ENCODE assay signal across 8 mouse cellular contexts in the genomic region with DNA sequence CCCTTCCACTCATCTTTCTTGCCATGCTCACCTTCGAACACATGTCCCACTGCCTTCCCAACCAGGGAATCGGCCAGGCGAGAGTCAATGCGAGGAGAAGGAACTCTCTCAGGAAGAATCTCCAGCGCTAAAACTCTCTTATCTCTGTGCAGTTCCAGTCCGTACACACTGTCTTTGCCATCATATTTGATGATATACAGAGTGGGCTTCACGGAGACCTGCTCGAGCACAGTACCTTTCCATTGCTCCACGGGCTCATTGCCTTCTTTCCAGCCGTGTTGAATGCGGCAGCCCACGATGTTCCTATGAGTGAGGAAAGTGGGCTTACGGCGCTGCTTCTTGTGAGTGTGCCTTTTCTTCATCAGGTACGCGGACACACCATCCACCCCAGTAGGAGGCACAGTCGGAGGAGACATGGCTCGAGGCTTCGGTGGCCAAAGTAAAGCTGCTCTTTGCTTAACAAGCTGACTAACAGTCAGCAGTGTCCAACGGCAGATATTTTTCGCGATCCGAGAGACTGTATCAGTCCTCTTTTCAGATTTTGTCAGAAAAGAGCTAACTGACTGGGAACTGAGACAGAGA. TPM values are rescaled to one million over a fixed set of nuclear protein-coding genes. Genes with fewer than 3 reads are reported as not detected.
DNase-seq lines count a peak whose midpoint lies in the region; ATAC-seq and TF ChIP-seq lines count a peak whose summit lies in the region.

No protein-coding gene starts in this region.

- peak overlapping the region; percentile 72 for H3K9ac ChIP-seq in heart, embryonic 14.5 days (ENCODE audit: low read length)
- H3K9ac ChIP-seq in limb, embryonic 11.5 days (ENCODE audit: low read length): peak overlapping the region; percentile 67
- H3K9ac ChIP-seq in midbrain, postnatal 0 days (replicated peaks; ENCODE audit: low read length, poor library complexity, severe bottlenecking): peak overlapping the region; percentile 54

- peaks cover 14% of the 10 kb centered on the region for H3K4me1 ChIP-seq in erythroblast, embryonic 14.5 days (ENCODE audit: control insufficient read depth)
- no peaks in the 10 kb centered on the region for H3K4me1 ChIP-seq in heart, embryonic 14.5 days (ENCODE audit: control insufficient read depth in 2 of 2, insufficient read depth in 2 of 2, low read length in 2 of 2)
- H3K4me1 ChIP-seq in limb, embryonic 11.5 days (ENCODE audit: control insufficient read depth, insufficient read depth, low read length): no peaks in the 10 kb centered on the region
- H3K4me1 ChIP-seq in midbrain, postnatal 0 days (ENCODE audit: insufficient read depth, low read length): no peaks in the 10 kb centered on the region

- H3K36me3 ChIP-seq in erythroblast, embryonic 14.5 days (ENCODE audit: control insufficient read depth): no peaks in the 10 kb centered on the region
- no peaks in the 10 kb centered on the region for H3K36me3 ChIP-seq in heart, embryonic 14.5 days (ENCODE audit: control insufficient read depth, insufficient read depth, low read length)
- no peaks in the 10 kb centered on the region for H3K36me3 ChIP-seq in limb, embryonic 11.5 days (ENCODE audit: control insufficient read depth, insufficient read depth, low read length)
- H3K36me3 ChIP-seq in midbrain, postnatal 0 days (ENCODE audit: insufficient read depth, low read length): no peaks in the 10 kb centered on the region

- peak overlapping the region; percentile 90 to 96 for H3K27ac ChIP-seq in heart, embryonic 14.5 days (replicated peaks in 1 of 2; ENCODE audit: control insufficient read depth in 1 of 2, insufficient read depth in 1 of 2, low read depth in 2 of 2, low read length in 2 of 2)
- no peak overlapping the region for H3K27ac ChIP-seq in limb, embryonic 11.5 days (replicated peaks; ENCODE audit: low read depth, low read length)
- peak overlapping the region; percentile 77 for H3K27ac ChIP-seq in midbrain, postnatal 0 days (ENCODE audit: low read depth, low read length)

- DNase-seq in urinary bladder, postnatal 14 days (ENCODE audit: low spot score): peak; percentile 11
- no peak for DNase-seq in urinary bladder, adult 2 months (ENCODE audit: low spot score)
- peak; percentile 36 for DNase-seq in limb, embryonic 11.5 days (ENCODE audit: low spot score)
- DNase-seq in midbrain, postnatal 0 days (ENCODE audit: low spot score): peak; percentile 14
- no peak for DNase-seq in spleen, postnatal 14 days (ENCODE audit: low spot score in 2 of 2)

- peaks cover 25% of the 10 kb centered on the region for H3K27me3 ChIP-seq in erythroblast, embryonic 14.5 days (ENCODE audit: control insufficient read depth)
- no peaks in the 10 kb centered on the region for H3K27me3 ChIP-seq in heart, embryonic 14.5 days (ENCODE audit: control insufficient read depth, insufficient read depth, low read length)
- H3K27me3 ChIP-seq in limb, embryonic 11.5 days (ENCODE audit: control insufficient read depth, insufficient read depth, low read length): peaks cover 4% of the 10 kb centered on the region; the same call in 1 of the 2 replicates
- H3K27me3 ChIP-seq in midbrain, postnatal 0 days (ENCODE audit: insufficient read depth, low read length): no peaks in the 10 kb centered on the region

- WGBS in heart, embryonic 14.5 days: 22% methylated on average over 23 of the region's 23 CpGs
- WGBS in limb, embryonic 11.5 days: 21% methylated on average over 23 of the region's 23 CpGs
- WGBS in midbrain, postnatal 0 days: 18% methylated on average over 23 of the region's 23 CpGs

- peak overlapping the region; percentile 64 for H3K4me2 ChIP-seq in heart, embryonic 14.5 days (ENCODE audit: low read length)
- peak overlapping the region; percentile 56 for H3K4me2 ChIP-seq in limb, embryonic 11.5 days (ENCODE audit: low read depth, severe bottlenecking)
- peak overlapping the region; percentile 56 for H3K4me2 ChIP-seq in midbrain, postnatal 0 days (ENCODE audit: low read depth, low read length, poor library complexity, severe bottlenecking)

- ATAC-seq in erythroblast, adult 5-6 weeks (replicated peaks; ENCODE audit: low FRiP score, poor library complexity, severe bottlenecking): no peak
- 0 out of 2 replicates have a peak, but pooled peaks have one; percentile 39 for ATAC-seq in heart, embryonic 14.5 days (ENCODE audit: insufficient number of reproducible peaks, insufficient read depth, low FRiP score, low read depth)
- 0 out of 2 replicates have a peak, but pooled peaks have one; percentile 45 for ATAC-seq in limb, embryonic 11.5 days (ENCODE audit: insufficient number of reproducible peaks, low FRiP score, low TSS enrichment, low read depth)
- peak; percentile 59 for ATAC-seq in midbrain, postnatal 0 days (ENCODE audit: low FRiP score)

- peaks cover 3% of the 10 kb centered on the region; the same call in 1 of the 2 replicates for H3K9me3 ChIP-seq in erythroblast, embryonic 14.5 days (ENCODE audit: control insufficient read depth, low read length)
- H3K9me3 ChIP-seq in heart, embryonic 14.5 days (ENCODE audit: control insufficient read depth, low read length): no peaks in the 10 kb centered on the region
- no peaks in the 10 kb centered on the region for H3K9me3 ChIP-seq in limb, embryonic 11.5 days (ENCODE audit: control insufficient read depth, low read length)
- no peaks in the 10 kb centered on the region for H3K9me3 ChIP-seq in midbrain, postnatal 0 days (ENCODE audit: low read length)

- TF ChIP-seq CTCF in midbrain, postnatal 0 days (IDR thresholded peaks at IDR 0.05): no peak

- peak overlapping the region; percentile 71 for H3K4me3 ChIP-seq in erythroblast, embryonic 14.5 days (replicated peaks)
- peak overlapping the region; percentile 58 to 66 for H3K4me3 ChIP-seq in heart, embryonic 14.5 days (ENCODE audit: control insufficient read depth in 1 of 2, insufficient read depth in 1 of 2, low read depth in 1 of 2, low read length in 2 of 2)
- peak overlapping the region; percentile 46 for H3K4me3 ChIP-seq in limb, embryonic 11.5 days (ENCODE audit: low read depth, low read length)
- peak overlapping the region; percentile 46 for H3K4me3 ChIP-seq in midbrain, postnatal 0 days (ENCODE audit: low read depth, low read length)

RNA-seq across cellular contexts. Expression of a gene that starts 0.6 kb away (rescaled TPM):
- polyA plus RNA-seq in erythroblast, embryonic 14.5 days (2012): not detected in 2 replicates
- not detected in 2 replicates for total RNA-seq in erythroblast, adult 5-6 weeks (2015; ENCODE audit: low replicate concordance)
- total RNA-seq in erythroblast, adult 5-6 weeks (2017; ENCODE audit: low replicate concordance): 0.17 TPM in 1 of 2 replicates, not detected in the other
- 4.6 TPM in 2 replicates for polyA plus RNA-seq in urinary bladder, adult 2 months (2012; rRNA removed)
- polyA plus RNA-seq in heart, embryonic 14.5 days (2014; fragmentation: Nextera tagmentation; extraction: Ambion mirVana): 4.2 and 4.9 TPM in 2 replicates
- polyA plus RNA-seq in limb, embryonic 11.5 days (2014; fragmentation: Nextera tagmentation; extraction: Ambion mirVana): 7.3 and 8.8 TPM in 2 replicates
- 3.7 and 5.5 TPM in 2 replicates for total RNA-seq in midbrain, postnatal 0 days (2014; rRNA removed)
- polyA plus RNA-seq in midbrain, postnatal 0 days (2015; fragmentation: Nextera tagmentation; extraction: Ambion mirVana): 2.7 and 3.0 TPM in 2 replicates

Comparison
In these comparisons a context has a peak if more than half of its experiments do, and no peak if none do; other contexts are left out.
1. DNase-seq: peak in urinary bladder, postnatal 14 days (single experiment), limb, embryonic 11.5 days (single experiment) and midbrain, postnatal 0 days (single experiment); none in urinary bladder, adult 2 months (single experiment) and spleen, postnatal 14 days (0 of 2).
2. Peak in every context shown above with its lines, with median percentiles within 50 percentile points of each other: H3K4me3 ChIP-seq, H3K4me2 ChIP-seq and H3K9ac ChIP-seq.